Mouse (Mus musculus): ENCODE measurements at regions not wholly inside any gene's neighbourhood (a gene's known extent, or its start where the extent isn't known, plus 50 kb on each side); places are given as distances from the start of the nearest gene placed in this dataset.

DNA sequence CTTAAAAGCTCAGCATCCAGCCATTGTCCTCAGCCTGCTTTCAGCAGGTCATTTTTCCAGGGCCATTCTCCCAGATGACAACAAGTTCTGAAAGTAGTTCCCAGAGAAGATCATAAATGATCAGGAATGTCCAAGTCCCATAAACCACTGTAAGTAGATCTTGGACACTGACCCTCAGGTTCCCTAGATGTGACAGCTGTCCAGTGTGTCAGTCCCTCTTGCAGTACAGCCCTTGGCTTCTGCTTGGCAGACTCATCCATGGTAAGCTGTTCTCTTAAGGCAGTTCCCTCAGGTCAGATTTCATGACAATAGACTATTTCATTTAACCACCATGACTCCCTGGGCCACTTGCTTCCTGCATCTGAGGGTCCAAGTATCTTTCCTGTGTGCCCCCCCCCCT, 198.6 kb downstream of the Zfp462 start:
- TF ChIP-seq POLR2A (IDR thresholded peaks at IDR 0.05; ENCODE audit: insufficient read depth, low read length) (no peak), CTCF (IDR thresholded peaks at IDR 0.05; ENCODE audit: low read depth, low read length) (no peak)

Measured in ES-Bruce4 (cell line).